Mouse (Mus musculus) forebrain, embryonic 15.5 days (tissue): ENCODE results near the gene Pin1rt1. TPM values are rescaled to one million over a fixed set of nuclear protein-coding genes. Genes with fewer than 3 reads are reported as not detected.

Experiments used
- ATAC-seq: fragments of 200-750 bp; cut with Nextera tagmentation; replicated peaks from 2 replicates; pipeline ENCODE4 v1.8.0; 2017; ENCODE audit warnings: mild to moderate bottlenecking, moderate TSS enrichment, moderate library complexity
- H3K27ac ChIP-seq: fragments of 300-500 bp; sonication (generic); replicated peaks from 2 replicates; pipeline ENCODE4 v1.5.1; 2015; ENCODE audit warnings: mild to moderate bottlenecking, inconsistent platforms
- H3K27me3 ChIP-seq: fragments of 300-500 bp; sonication (generic); 2 replicates; pipeline ENCODE4 v1.6.1; 2015; ENCODE audit warnings: inconsistent platforms
- H3K36me3 ChIP-seq: fragments of 300-500 bp; sonication (generic); 2 replicates; pipeline ENCODE4 v1.6.1; 2015; ENCODE audit warnings: mild to moderate bottlenecking, inconsistent platforms
- H3K4me1 ChIP-seq: fragments of 300-500 bp; sonication (generic); 2 replicates; pipeline ENCODE4 v1.6.1; 2015; ENCODE audit warnings: inconsistent platforms
- H3K4me2 ChIP-seq: fragments of 300-500 bp; sonication (generic); replicated peaks from 2 replicates; pipeline ENCODE4 v1.6.1; 2015; ENCODE audit warnings: mild to moderate bottlenecking, inconsistent platforms
- H3K4me3 ChIP-seq: fragments of 300-500 bp; sonication (generic); 2 replicates; pipeline ENCODE4 v1.5.1; 2015; ENCODE audit warnings: mild to moderate bottlenecking, inconsistent platforms
- H3K9ac ChIP-seq: fragments of 300-500 bp; sonication (generic); replicated peaks from 2 replicates; pipeline ENCODE4 v1.6.1; 2015; ENCODE audit warnings: mild to moderate bottlenecking, inconsistent platforms
- H3K9me3 ChIP-seq: fragments of 300-500 bp; sonication (generic); 2 replicates; pipeline ENCODE4 v1.6.1; 2016; ENCODE audit warnings: inconsistent platforms
- WGBS: fragments of 180-500 bp; shearing (Covaris S2); methylation state at CpG from one replicate; pipeline ENCODE4 v1.1.7; 2015; ENCODE audit warnings: mixed read lengths; 5-methylcytosine and 5-hydroxymethylcytosine counted together
- polyA plus RNA-seq: library from polyadenylated mRNA; unstranded; fragments of >200 nt; fragmentation: Nextera tagmentation; extraction: Ambion mirVana; gene quantifications from 2 replicates; pipeline ENCODE4 v1.2.1, GENCODE M21; 2015

Gene Pin1rt1
- polyA plus RNA-seq, 1 experiment from 2014 or later, result 0.24 TPM

DNA sequence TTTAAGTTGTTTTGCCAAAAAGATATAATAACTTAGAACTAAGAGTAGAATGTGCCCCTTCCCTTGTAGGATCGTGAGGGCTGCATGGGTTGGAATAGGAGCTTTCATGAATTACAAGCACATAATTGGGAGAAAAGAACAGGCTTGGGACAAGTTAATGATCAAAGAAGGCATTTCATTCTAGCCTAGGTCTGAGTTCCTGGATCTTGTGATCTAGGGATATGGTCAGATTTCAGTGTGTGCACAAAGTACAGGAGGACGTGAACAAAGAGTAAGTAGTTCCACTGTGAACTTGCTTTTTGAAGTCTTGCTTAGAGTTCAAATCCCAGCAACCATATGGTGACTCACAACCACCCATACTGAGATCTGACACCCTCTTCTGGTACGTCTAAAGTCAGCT lies 38.9 kb downstream of the Pin1rt1 start:
- WGBS, result 83% methylated on average over 3 of the region's 3 CpGs
- Histone ChIP-seq H3K36me3 (peaks cover 16% of the 10 kb centered on the region; the same call in 1 of the 2 replicates), H3K27ac (no peak overlapping the region), H3K4me3 (no peak overlapping the region), H3K9me3 (no peaks in the 10 kb centered on the region), H3K4me1 (no peaks in the 10 kb centered on the region), H3K4me2 (no peak overlapping the region), H3K27me3 (no peaks in the 10 kb centered on the region), H3K9ac (no peak overlapping the region)
- ATAC-seq, result no peak

DNA sequence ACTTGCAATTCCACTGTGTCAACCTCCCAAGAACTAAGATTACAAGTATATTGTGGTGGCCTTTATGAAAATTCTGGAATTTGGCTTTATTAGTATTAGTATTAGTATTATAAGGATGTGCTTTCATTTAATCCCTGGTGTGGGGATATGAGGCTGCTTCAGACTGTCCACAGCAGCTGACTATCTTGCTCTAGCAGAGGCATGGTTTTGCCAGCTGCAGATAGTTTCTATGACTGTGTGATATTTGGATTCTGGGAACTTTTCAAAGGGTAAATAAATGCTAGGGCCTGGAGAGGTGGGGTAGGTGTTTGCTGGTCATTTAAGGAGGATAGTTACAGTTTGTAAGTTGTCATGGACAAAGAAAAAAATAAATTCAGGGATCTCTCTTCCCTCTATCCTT lies 44.5 kb downstream of the Pin1rt1 start:
- ATAC-seq, result no peak
- Histone ChIP-seq H3K27ac (no peak overlapping the region), H3K27me3 (no peaks in the 10 kb centered on the region), H3K4me1 (no peaks in the 10 kb centered on the region), H3K9ac (no peak overlapping the region), H3K4me3 (no peak overlapping the region), H3K4me2 (no peak overlapping the region), H3K36me3 (peaks cover 8% of the 10 kb centered on the region; the same call in 1 of the 2 replicates), H3K9me3 (no peaks in the 10 kb centered on the region)

DNA sequence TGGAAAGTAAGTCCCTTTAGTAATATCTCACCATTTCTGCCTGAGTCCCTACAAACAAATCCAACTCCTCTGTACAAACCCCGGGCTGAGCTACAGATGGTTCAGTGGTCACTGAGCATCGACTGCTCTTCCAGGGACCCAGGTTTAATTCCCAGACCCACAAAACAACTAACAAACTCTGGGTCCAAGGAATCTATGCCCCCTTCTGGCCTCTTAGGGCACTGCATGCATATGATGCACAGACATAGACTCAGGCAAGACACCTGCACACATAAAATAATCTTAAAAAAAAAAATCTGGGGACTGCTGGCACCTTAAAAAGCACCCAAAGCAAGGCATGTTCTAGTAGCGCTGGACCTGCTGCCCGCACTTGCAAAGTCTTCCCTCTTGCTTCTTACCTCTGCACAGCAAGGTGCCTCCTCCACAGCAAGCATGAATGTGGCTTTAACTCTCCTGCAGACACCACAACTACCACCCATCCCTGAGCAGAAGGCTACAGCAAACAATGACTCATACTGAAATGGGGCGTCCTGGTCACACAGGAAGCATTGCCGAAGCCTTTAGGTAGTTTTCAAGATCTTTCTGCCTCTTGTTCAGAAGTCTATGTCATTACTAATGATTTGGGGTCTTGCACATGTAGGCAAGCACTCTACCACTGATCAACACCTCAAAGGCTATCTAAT lies 46.9 kb downstream of the Pin1rt1 start:
- 87% methylated on average over 6 of the region's 6 CpGs for WGBS
- Histone ChIP-seq H3K4me2 (no peak overlapping the region), H3K9me3 (no peaks in the 10 kb centered on the region), H3K4me3 (no peak overlapping the region), H3K36me3 (peaks cover 23% of the 10 kb centered on the region; the same call in 1 of the 2 replicates), H3K27ac (no peak overlapping the region), H3K27me3 (no peaks in the 10 kb centered on the region), H3K9ac (no peak overlapping the region), H3K4me1 (no peaks in the 10 kb centered on the region)
- ATAC-seq, result no peak

Other genes starting within 250 kb of the Pin1rt1 start
- gene Hipk3, start 221.9 kb downstream of the Pin1rt1 start, polyA plus RNA-seq, result 6.4 and 6.6 TPM in 2 replicates
- gene Cstf3, start 125.9 kb downstream of the Pin1rt1 start, polyA plus RNA-seq, result 102 and 109 TPM in 2 replicates
- gene Tcp11l1, start 4.2 kb downstream of the Pin1rt1 start, polyA plus RNA-seq, result 60.4 and 62.3 TPM in 2 replicates
- gene Depdc7, start 26.5 kb upstream of the Pin1rt1 start, polyA plus RNA-seq, result 2.0 and 2.8 TPM in 2 replicates
- gene Qser1, start 100.4 kb upstream of the Pin1rt1 start, polyA plus RNA-seq, result 11.9 and 12.1 TPM in 2 replicates
- gene Prrg4, start 133.5 kb upstream of the Pin1rt1 start, polyA plus RNA-seq, result 0.37 and 0.39 TPM in 2 replicates
- 6.6 and 6.8 TPM in 2 replicates for gene Ccdc73, start 151.4 kb upstream of the Pin1rt1 start, polyA plus RNA-seq